Mouse (Mus musculus): ENCODE results near the gene Vmn2r80. TPM values are rescaled to one million over a fixed set of nuclear protein-coding genes. Genes with fewer than 3 reads are reported as not detected.
A peak's percentile ranks its signal among the peaks of the same experiment; 100 is the strongest.
"Not testable (repeated sequence)": the region's sequence is repeated elsewhere in the genome, so short reads cannot be mapped to it uniquely, and the experiment has no call there.

Vmn2r80 gene
- not detected in 2 replicates for polyA plus RNA-seq (2016; fragmentation: Nextera tagmentation; extraction: Ambion mirVana)

GRCm38 (mm10) chr10:79148469-79148868 lies at the start of gene Vmn2r80:
Vmn2r80 (plus strand) TSS chr10:79148769.
- H3K27me3 ChIP-seq (replicated peaks); ATAC-seq (ENCODE audit: low FRiP score, low read depth); H3K27ac ChIP-seq; H3K36me3 ChIP-seq; H3K9ac ChIP-seq; H3K4me2 ChIP-seq (replicated peaks); H3K4me1 ChIP-seq; H3K4me3 ChIP-seq; H3K9me3 ChIP-seq: not testable (repeated sequence)
- 73% methylated on average over 4 of the region's 4 CpGs for whole genome bisulfite sequencing

DNA sequence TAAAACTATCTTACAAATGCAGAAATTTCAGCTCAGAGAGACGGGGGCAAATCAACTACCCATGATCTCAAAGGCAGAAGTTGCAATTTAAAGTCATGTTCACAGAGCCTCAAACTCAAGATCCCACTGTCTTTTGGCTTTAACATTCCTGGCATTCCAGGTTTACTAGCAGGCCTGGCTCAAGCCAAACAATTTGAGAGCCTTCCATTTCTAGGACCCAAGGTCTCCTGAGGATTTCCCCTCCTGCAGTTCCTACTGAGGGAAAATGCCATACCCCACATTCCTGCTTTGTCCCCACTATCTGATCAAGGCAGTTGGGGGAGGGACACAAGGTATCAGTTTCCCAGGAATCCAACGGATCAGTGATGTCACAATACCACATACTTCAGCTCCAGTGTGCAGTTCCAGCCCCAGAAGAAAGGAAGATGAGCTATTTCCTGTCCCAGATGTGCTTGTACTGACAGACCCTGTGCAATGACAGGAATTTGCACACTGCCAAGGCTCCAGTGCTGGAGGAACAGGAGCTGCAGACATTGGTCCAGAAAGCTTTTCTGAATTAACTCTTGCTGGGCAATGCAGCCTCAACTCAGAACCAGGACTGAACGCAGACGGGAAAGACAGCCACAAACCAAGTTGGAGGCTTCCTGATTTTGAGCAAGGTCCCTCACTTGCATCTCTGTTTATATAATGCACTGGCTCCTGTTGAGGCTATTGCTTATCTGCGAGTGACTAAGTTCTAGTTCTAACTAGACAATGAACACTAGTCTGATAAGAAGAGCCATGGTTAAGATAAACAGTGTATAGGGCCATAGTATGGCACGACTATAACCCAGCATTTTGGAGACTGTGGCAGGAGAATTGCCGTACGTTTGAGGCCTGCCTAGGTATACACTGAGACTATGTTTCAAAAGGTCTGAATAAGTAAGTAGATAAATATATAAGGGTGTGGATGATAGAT lies 42.0 kb upstream of the Vmn2r80 start:
- H3K27ac ChIP-seq = no peak overlapping the region
- no peaks in the 10 kb centered on the region for H3K36me3 ChIP-seq
- H3K4me1 ChIP-seq = no peaks in the 10 kb centered on the region
- H3K4me3 ChIP-seq = no peak overlapping the region
- H3K9me3 ChIP-seq = no peaks in the 10 kb centered on the region
- WGBS = 69% methylated on average over 8 of the region's 8 CpGs
- no peak for ATAC-seq (ENCODE audit: low FRiP score, low read depth)
- H3K9ac ChIP-seq = no peak overlapping the region
- H3K27me3 ChIP-seq (replicated peaks) = no peaks in the 10 kb centered on the region
- H3K4me2 ChIP-seq (replicated peaks) = no peak overlapping the region

GRCm38 (mm10) chr10:79107531-79107930 lies 41.0 kb upstream of the Vmn2r80 start:
- 83% methylated on average over 2 of the region's 2 CpGs for WGBS
- H3K27me3 ChIP-seq (replicated peaks) = no peaks in the 10 kb centered on the region
- no peak overlapping the region for H3K4me3 ChIP-seq
- no peak for ATAC-seq (ENCODE audit: low FRiP score, low read depth)
- H3K27ac ChIP-seq = no peak overlapping the region
- no peak overlapping the region for H3K4me2 ChIP-seq (replicated peaks)
- H3K9me3 ChIP-seq = no peaks in the 10 kb centered on the region
- H3K4me1 ChIP-seq = no peaks in the 10 kb centered on the region
- H3K9ac ChIP-seq = no peak overlapping the region
- H3K36me3 ChIP-seq = no peaks in the 10 kb centered on the region

DNA sequence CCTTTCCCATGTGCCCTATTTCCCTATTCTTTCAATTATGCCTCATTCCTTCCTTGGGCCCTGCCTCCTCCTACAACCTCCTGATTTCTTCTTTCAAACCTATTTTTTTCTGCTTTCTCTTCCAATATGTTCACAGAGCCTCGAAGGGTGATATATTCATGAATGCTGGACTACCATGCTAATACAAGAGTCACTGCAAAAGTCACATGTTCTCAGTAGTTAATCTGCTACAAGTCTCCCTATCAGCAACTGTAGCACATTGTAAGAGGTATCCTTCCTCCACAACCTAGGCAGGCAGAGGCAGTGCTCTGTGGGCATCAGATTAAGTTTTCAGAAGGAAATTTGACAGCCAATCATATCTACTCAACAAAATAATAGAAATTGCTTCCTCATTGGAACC lies 39.4 kb upstream of the Vmn2r80 start:
- H3K27ac ChIP-seq = no peak overlapping the region
- H3K4me2 ChIP-seq (replicated peaks) = no peak overlapping the region
- no peak for ATAC-seq (ENCODE audit: low FRiP score, low read depth)
- no peaks in the 10 kb centered on the region for H3K36me3 ChIP-seq
- no peaks in the 10 kb centered on the region for H3K9me3 ChIP-seq
- H3K27me3 ChIP-seq (replicated peaks) = no peaks in the 10 kb centered on the region
- WGBS = 90% methylated on average over 1 of the region's 1 CpGs
- no peak overlapping the region for H3K4me3 ChIP-seq
- H3K9ac ChIP-seq = no peak overlapping the region
- no peaks in the 10 kb centered on the region for H3K4me1 ChIP-seq

- no peak overlapping the region for H3K4me2 ChIP-seq (replicated peaks)
- ATAC-seq (ENCODE audit: low FRiP score, low read depth) = no peak
- no peaks in the 10 kb centered on the region for H3K9me3 ChIP-seq
- H3K4me1 ChIP-seq = no peaks in the 10 kb centered on the region
- 79% methylated on average over 5 of the region's 5 CpGs for WGBS
- no peak overlapping the region for H3K27ac ChIP-seq
- no peak overlapping the region for H3K9ac ChIP-seq
- no peaks in the 10 kb centered on the region for H3K36me3 ChIP-seq
- H3K27me3 ChIP-seq (replicated peaks) = no peaks in the 10 kb centered on the region
- H3K4me3 ChIP-seq = no peak overlapping the region
Measured at GRCm38 (mm10) chr10:79110482-79110881, 38.1 kb upstream of the Vmn2r80 start.

GRCm38 (mm10) chr10:79115085-79115484 lies 33.5 kb upstream of the Vmn2r80 start:
- Histone ChIP-seq H3K4me1 (no peaks in the 10 kb centered on the region), H3K36me3 (no peaks in the 10 kb centered on the region), H3K4me2 (replicated peaks) (no peak overlapping the region), H3K27ac (no peak overlapping the region), H3K9ac (no peak overlapping the region), H3K27me3 (replicated peaks) (no peaks in the 10 kb centered on the region), H3K9me3 (no peaks in the 10 kb centered on the region), H3K4me3 (no peak overlapping the region)
- 67% methylated on average over 1 of the region's 1 CpGs for WGBS
- ATAC-seq (ENCODE audit: low FRiP score, low read depth) = no peak

DNA sequence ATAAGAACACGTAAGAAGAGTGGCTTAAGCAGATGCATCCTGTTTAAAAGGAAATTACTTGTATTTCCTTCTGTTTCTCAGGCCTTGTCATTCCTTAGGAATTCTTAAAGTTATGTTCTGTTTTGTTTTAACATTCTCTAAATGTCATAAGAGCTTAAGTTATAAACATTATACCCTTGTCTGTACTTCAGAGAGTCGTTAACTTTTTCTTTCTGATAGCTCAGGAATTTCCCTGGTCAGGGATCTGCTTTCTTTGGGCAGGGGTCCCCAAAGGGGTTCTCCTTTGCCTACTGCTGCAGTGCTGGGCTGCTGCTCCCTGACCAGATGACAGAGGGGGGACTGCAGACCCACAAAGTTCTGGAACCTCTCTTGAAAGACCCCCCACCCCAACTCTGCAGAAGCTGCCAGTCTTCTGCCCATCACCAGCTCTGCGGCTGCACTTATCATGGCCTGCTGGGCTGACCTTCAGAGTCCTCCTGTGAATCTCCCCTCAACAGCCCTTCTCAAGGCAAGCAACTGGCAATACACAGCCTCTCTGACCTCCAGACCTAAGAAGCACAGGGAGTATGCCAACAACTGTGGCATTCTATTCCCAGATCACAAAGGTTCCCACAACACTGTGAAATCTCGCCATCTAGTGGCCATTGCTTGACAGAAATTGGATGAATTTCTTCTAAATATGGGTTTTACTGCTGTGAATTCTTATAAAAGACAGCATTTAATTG lies 32.3 kb upstream of the Vmn2r80 start:
- Histone ChIP-seq H3K4me1 (no peaks in the 10 kb centered on the region), H3K4me3 (no peak overlapping the region), H3K4me2 (replicated peaks) (no peak overlapping the region), H3K36me3 (no peaks in the 10 kb centered on the region), H3K9me3 (no peaks in the 10 kb centered on the region), H3K9ac (no peak overlapping the region), H3K27me3 (replicated peaks) (no peaks in the 10 kb centered on the region), H3K27ac (no peak overlapping the region)
- WGBS = 54% methylated on average over 4 of the region's 4 CpGs
- peak; percentile 84; the same call in 1 of the 2 replicates for ATAC-seq (ENCODE audit: low FRiP score, low read depth)

GRCm38 (mm10) chr10:79151602-79152001 lies 3.0 kb downstream of the Vmn2r80 start:
- Histone ChIP-seq H3K4me2 (replicated peaks) (no peak overlapping the region), H3K4me3 (no peak overlapping the region), H3K27me3 (replicated peaks) (no peaks in the 10 kb centered on the region), H3K27ac (no peak overlapping the region), H3K4me1 (no peaks in the 10 kb centered on the region), H3K36me3 (no peaks in the 10 kb centered on the region), H3K9me3 (no peaks in the 10 kb centered on the region), H3K9ac (no peak overlapping the region)
- no peak for ATAC-seq (ENCODE audit: low FRiP score, low read depth)

GRCm38 (mm10) chr10:79199973-79200372 lies 51.4 kb downstream of the Vmn2r80 start:
- not testable (repeated sequence) for H3K9ac ChIP-seq; H3K27ac ChIP-seq; H3K4me3 ChIP-seq; ATAC-seq (ENCODE audit: low FRiP score, low read depth); H3K4me2 ChIP-seq (replicated peaks); H3K9me3 ChIP-seq; H3K4me1 ChIP-seq; H3K36me3 ChIP-seq; H3K27me3 ChIP-seq (replicated peaks)
- WGBS = 81% methylated on average over 1 of the region's 1 CpGs

DNA sequence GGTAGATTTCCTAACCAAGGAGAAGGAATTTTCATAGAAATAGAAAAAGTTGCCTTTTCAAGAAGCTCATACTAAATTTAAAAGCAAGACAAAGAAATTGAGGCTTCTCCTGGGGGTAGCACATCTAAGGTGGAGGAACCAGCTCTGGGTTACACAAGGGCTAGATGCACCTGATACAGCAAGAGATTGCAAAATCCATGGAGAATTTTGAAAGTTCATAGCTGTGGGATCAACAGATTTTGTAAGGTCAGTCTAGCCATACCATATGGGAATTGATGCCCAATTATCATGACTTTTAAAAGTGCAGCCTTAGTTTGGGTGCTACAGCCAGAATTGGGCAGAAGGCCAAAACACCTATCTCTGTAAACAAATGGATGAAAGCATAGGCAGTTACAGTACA lies 71.9 kb downstream of the Vmn2r80 start:
- no peaks in the 10 kb centered on the region for H3K9me3 ChIP-seq
- H3K36me3 ChIP-seq = no peaks in the 10 kb centered on the region
- H3K27me3 ChIP-seq (replicated peaks) = no peaks in the 10 kb centered on the region
- no peak overlapping the region for H3K4me3 ChIP-seq
- H3K9ac ChIP-seq = no peak overlapping the region
- no peak for ATAC-seq (ENCODE audit: low FRiP score, low read depth)
- H3K27ac ChIP-seq = no peak overlapping the region
- no peak overlapping the region for H3K4me2 ChIP-seq (replicated peaks)
- no peaks in the 10 kb centered on the region for H3K4me1 ChIP-seq

DNA sequence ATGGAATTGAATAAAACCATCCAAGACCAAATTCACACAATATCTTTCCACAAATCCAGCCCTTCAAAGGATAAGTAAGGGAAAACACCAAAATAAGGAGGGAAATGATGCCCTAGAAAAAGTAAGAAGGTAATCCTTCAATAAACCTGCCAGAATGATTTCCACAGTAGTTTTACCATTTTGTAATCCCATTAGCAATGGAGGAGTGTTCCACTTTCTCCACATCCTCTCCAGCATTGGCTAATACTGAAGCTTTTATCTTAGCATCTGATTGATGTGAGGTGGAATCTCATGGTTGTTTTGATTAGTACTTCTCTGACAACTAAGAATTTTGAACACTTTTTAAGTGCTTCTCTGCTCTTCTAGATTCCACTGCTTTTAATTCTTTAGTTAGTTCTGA lies 73.0 kb downstream of the Vmn2r80 start:
- no peak overlapping the region for H3K27ac ChIP-seq
- no peaks in the 10 kb centered on the region for H3K27me3 ChIP-seq (replicated peaks)
- no peak overlapping the region for H3K4me2 ChIP-seq (replicated peaks)
- no peaks in the 10 kb centered on the region for H3K36me3 ChIP-seq
- H3K4me3 ChIP-seq = no peak overlapping the region
- no peaks in the 10 kb centered on the region for H3K4me1 ChIP-seq
- no peak for ATAC-seq (ENCODE audit: low FRiP score, low read depth)
- H3K9ac ChIP-seq = no peak overlapping the region
- no peaks in the 10 kb centered on the region for H3K9me3 ChIP-seq

DNA sequence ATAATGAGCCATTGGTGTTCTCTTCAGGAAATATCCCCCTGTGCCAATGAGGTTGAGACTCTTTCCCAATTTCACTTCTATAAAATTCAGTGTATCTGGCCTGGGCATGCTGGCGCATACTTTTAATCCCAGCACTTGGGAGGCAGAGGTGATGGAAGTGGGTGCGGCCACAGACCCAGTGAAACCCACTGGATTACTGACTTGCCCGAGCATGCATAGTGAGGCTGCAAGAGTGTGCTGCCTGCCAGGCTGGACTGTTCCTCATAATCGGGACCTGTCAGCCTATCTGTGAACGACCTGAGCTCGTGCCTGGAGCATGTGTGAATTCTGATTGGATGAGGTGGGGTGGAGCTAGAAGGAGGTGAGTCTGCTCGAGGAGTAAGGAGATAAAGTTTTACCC lies 73.6 kb downstream of the Vmn2r80 start:
- Histone ChIP-seq H3K4me1 (no peaks in the 10 kb centered on the region), H3K27ac (no peak overlapping the region), H3K36me3 (no peaks in the 10 kb centered on the region), H3K9me3 (no peaks in the 10 kb centered on the region), H3K4me2 (replicated peaks) (no peak overlapping the region), H3K4me3 (no peak overlapping the region), H3K9ac (no peak overlapping the region), H3K27me3 (replicated peaks) (no peaks in the 10 kb centered on the region)
- WGBS = 78% methylated on average over 7 of the region's 7 CpGs
- ATAC-seq (ENCODE audit: low FRiP score, low read depth) = no peak

Data from neural tube, embryonic 12.5 days (tissue).